Mouse (Mus musculus) lung, postnatal 0 days (tissue): ENCODE measurements around the gene Rtbdn.

Experiments
- CTCF ChIP-seq: IDR thresholded peaks from 2 replicates; pipeline ENCODE4 v1.5.1; 2016; ENCODE audit warnings: antibody characterized with exemption, mild to moderate bottlenecking
- EP300 ChIP-seq: IDR thresholded peaks from 2 replicates; pipeline ENCODE4 v1.6.1; 2016; ENCODE audit warnings: antibody characterized with exemption, mild to moderate bottlenecking, control low read depth

DNA sequence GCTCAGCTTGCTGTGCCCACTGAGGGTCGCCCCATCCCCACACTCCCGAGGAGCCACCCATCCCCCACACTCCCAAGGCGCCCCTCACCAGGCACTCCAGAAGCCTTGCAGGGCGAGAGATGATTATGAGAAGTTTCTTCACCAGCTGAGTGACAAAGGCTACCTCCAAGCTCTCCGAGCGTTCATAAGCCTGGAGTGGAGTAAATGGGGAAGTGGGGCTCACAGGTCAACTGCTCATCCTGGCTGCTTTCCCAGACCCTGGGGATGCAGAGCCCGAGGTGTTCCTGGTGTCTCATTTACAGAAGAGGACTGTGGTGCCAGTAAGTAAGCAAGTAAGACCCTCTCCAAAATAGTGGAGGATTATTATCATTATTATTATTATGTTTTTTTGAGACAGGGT is 21.2 kb upstream of the Rtbdn start:
- TF ChIP-seq CTCF: no peak
- TF ChIP-seq EP300: no peak
